Mouse (Mus musculus): ENCODE results near the gene Vmn2r98. TPM values are rescaled to one million over a fixed set of nuclear protein-coding genes. Genes with fewer than 3 reads are reported as not detected.
"Not testable (repeated sequence)": the region's sequence is repeated elsewhere in the genome, so short reads cannot be mapped to it uniquely, and the experiment has no call there.

The Vmn2r98 gene
- polyA plus RNA-seq (2015; fragmentation: Nextera tagmentation; extraction: Ambion mirVana), result not detected in 2 replicates

- H3K4me1 ChIP-seq (ENCODE audit: control insufficient read depth, low read depth, low read length); H3K4me3 ChIP-seq (ENCODE audit: low read depth, low read length); H3K27me3 ChIP-seq (ENCODE audit: control insufficient read depth, insufficient read depth, low read depth, low read length); H3K27ac ChIP-seq (ENCODE audit: low read length); H3K36me3 ChIP-seq (ENCODE audit: control insufficient read depth, insufficient read depth); H3K9ac ChIP-seq (ENCODE audit: low read depth, low read length); H3K4me2 ChIP-seq (ENCODE audit: low read depth, low read length); ATAC-seq (ENCODE audit: low read depth); H3K9me3 ChIP-seq (replicated peaks; ENCODE audit: control insufficient read depth, low read length): not testable (repeated sequence)
Observed at GRCm38 (mm10) chr17:19053160-19053559, at the start of gene Vmn2r98. Vmn2r98 (plus strand) TSS chr17:19053460.

- not testable (repeated sequence) for H3K27ac ChIP-seq (ENCODE audit: low read length); H3K4me1 ChIP-seq (ENCODE audit: control insufficient read depth, low read depth, low read length); ATAC-seq (ENCODE audit: low read depth); H3K4me3 ChIP-seq (ENCODE audit: low read depth, low read length); H3K9ac ChIP-seq (ENCODE audit: low read depth, low read length); H3K9me3 ChIP-seq (replicated peaks; ENCODE audit: control insufficient read depth, low read length); H3K36me3 ChIP-seq (ENCODE audit: control insufficient read depth, insufficient read depth); H3K4me2 ChIP-seq (ENCODE audit: low read depth, low read length); H3K27me3 ChIP-seq (ENCODE audit: control insufficient read depth, insufficient read depth, low read depth, low read length)
- 42% methylated on average over 1 of the region's 1 CpGs for WGBS (ENCODE audit: insufficient replicate concordance)
Observed at GRCm38 (mm10) chr17:19031441-19031840, 21.8 kb upstream of the Vmn2r98 start.

- Histone ChIP-seq H3K9ac (ENCODE audit: low read depth, low read length) (no peak overlapping the region), H3K9me3 (replicated peaks; ENCODE audit: control insufficient read depth, low read length) (no peaks in the 10 kb centered on the region), H3K4me2 (ENCODE audit: low read depth, low read length) (no peak overlapping the region), H3K4me1 (ENCODE audit: control insufficient read depth, low read depth, low read length) (no peaks in the 10 kb centered on the region), H3K4me3 (ENCODE audit: low read depth, low read length) (no peak overlapping the region), H3K27me3 (ENCODE audit: control insufficient read depth, insufficient read depth, low read depth, low read length) (no peaks in the 10 kb centered on the region), H3K36me3 (ENCODE audit: control insufficient read depth, insufficient read depth) (no peaks in the 10 kb centered on the region), H3K27ac (ENCODE audit: low read length) (no peak overlapping the region)
- no peak for ATAC-seq (ENCODE audit: low read depth)
- WGBS (ENCODE audit: insufficient replicate concordance), result 39% methylated on average over 2 of the region's 2 CpGs
Observed at GRCm38 (mm10) chr17:19031962-19032361, 21.3 kb upstream of the Vmn2r98 start.

GRCm38 (mm10) chr17:19032721-19033120, 20.5 kb upstream of the Vmn2r98 start:
- H3K27me3 ChIP-seq (ENCODE audit: control insufficient read depth, insufficient read depth, low read depth, low read length), result no peaks in the 10 kb centered on the region
- ATAC-seq (ENCODE audit: low read depth), result no peak
- H3K36me3 ChIP-seq (ENCODE audit: control insufficient read depth, insufficient read depth), result no peaks in the 10 kb centered on the region
- H3K4me1 ChIP-seq (ENCODE audit: control insufficient read depth, low read depth, low read length), result no peaks in the 10 kb centered on the region
- H3K4me3 ChIP-seq (ENCODE audit: low read depth, low read length), result no peak overlapping the region
- H3K9me3 ChIP-seq (replicated peaks; ENCODE audit: control insufficient read depth, low read length), result no peaks in the 10 kb centered on the region
- H3K27ac ChIP-seq (ENCODE audit: low read length), result no peak overlapping the region
- WGBS (ENCODE audit: insufficient replicate concordance), result 29% methylated on average over 3 of the region's 3 CpGs
- no peak overlapping the region for H3K4me2 ChIP-seq (ENCODE audit: low read depth, low read length)
- no peak overlapping the region for H3K9ac ChIP-seq (ENCODE audit: low read depth, low read length)

Other genes starting within 250 kb of the Vmn2r98 start
- gene Vmn2r97, start 139.2 kb upstream of the Vmn2r98 start, polyA plus RNA-seq (2015; fragmentation: Nextera tagmentation; extraction: Ambion mirVana), result 0.04 TPM in 1 of 2 replicates, not detected in the other

Data from liver, embryonic 16.5 days (tissue).